Mouse (Mus musculus) C2C12 (cell line): ENCODE measurements around the gene Morf4l1.

Experiments
- CEBPB ChIP-seq: IDR thresholded peaks from one replicate; pipeline ENCODE4 v1.6.1; 2011; ENCODE audit warnings: low read depth, mild to moderate bottlenecking, control low read depth, moderate library complexity
- CTCF ChIP-seq: IDR thresholded peaks from one replicate; pipeline ENCODE4 v1.5.1; 2011; ENCODE audit not compliant: control insufficient read depth, insufficient read depth, insufficient read length
- FOSL1 ChIP-seq: IDR thresholded peaks from one replicate; pipeline ENCODE4 v1.8.0; 2011; ENCODE audit warnings: mild to moderate bottlenecking, low read length; ENCODE audit not compliant: poor library complexity, insufficient read depth, severe bottlenecking
- MAX ChIP-seq: IDR thresholded peaks from one replicate; pipeline ENCODE4 v1.6.1; 2011; ENCODE audit warnings: mild to moderate bottlenecking, control low read depth
- MYOG ChIP-seq: IDR thresholded peaks from one replicate; pipeline ENCODE4 v1.6.1; 2011; ENCODE audit not compliant: control insufficient read depth, insufficient read length; ENCODE audit errors: extremely low read depth
- USF1 ChIP-seq: IDR thresholded peaks from one replicate; pipeline ENCODE4 v1.6.1; 2011; ENCODE audit warnings: low read depth, mild to moderate bottlenecking, control low read depth, moderate library complexity

DNA sequence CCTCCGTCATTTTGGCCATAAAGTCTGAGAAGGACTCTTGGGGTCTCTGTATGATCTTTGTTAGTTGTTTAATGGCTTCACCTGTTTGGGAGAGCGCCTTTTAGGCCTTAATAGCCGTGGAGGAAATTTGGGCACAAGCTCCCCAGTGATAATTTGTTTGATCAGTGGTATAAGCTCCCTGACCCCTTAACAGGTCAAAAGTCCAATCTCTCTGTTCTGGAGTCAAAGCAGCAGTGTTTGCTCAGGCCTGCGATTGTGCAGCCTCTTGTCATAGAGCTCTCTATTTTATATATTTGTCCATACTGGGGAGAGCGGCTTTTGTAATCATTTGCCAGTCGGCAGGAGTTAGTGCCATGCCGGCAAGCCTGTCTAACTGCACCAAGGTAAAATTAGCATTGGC is 69.4 kb downstream of the Morf4l1 start:
- TF ChIP-seq CTCF (no peak), MAX (no peak), FOSL1 (no peak), USF1 (no peak), CEBPB (no peak), MYOG (no peak)
